Mouse (Mus musculus) ovary, postnatal 14 days (tissue): ENCODE results near the gene Cntn1.
"Not testable (repeated sequence)": the region's sequence is repeated elsewhere in the genome, so short reads cannot be mapped to it uniquely, and the experiment has no call there.

Experiments
- DNase-seq: peaks from one replicate; pipeline ENCODE4 v3.0.0; 2022; ENCODE audit warnings: low spot score

The Cntn1 gene

DNA sequence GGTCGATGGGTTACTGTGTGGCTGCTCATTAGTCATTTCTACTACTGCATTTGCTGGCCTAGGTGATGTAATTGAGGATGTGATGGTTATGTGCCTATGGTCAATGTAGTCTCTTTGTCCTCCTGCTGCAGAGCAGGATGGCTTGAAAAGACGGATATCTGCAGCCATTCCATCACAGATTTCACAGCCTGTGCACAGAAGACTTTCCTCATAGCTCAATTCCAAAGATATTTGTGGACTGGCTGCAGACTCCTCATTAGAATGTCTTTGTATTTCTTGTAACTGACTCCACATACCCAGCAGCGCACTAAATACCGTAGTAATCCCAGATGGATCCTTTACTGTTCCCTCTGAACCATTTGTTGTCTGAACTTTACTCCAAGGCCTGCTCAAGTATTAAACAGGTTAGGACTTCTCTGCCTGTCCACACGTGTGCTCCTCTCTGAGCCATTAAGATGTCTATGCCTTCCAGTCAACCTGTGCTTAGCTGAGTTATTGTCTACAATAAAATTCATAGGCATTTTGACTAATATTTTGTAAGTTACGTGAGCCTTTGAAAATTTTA is 220.9 kb downstream of the Cntn1 start:
- no peak for DNase-seq

DNA sequence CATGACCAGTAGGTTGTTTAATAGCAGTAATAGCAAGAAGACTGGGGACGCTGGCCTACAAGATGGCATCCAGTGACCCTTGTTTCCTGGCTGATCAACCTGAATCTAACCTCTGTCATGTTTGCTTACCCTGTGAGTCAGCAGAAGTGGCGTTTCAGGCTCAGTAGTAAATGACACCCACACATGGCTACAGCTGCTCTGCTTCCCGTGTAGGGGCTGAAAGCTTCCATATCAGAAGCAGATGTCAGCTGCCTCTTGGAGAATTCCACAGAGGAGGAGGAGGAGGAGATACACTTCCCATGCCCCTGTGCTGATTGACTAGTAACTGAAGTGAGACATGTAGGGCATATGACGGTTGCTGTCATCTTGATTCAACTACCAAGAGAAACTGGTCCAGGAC is 225.9 kb downstream of the Cntn1 start:
- DNase-seq = no peak

DNA sequence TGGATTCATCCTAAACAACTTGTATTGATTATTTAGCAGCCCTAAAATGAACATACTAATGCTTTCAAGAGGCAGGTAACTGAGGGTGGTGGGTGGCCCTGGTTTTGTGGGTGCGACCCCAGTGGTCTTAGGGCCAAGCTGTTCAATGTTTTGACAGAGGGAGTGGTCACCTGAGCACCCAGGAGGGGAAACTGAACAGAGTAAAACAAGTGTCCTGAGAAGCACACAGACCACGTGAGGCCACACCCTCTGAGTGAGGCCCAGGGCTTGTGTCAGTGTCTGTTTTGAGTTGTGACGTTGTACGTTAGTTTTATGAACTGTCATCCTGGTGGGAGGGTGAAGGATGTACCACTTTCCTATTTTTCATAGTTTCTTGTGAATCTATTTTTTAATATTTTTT is 227.0 kb downstream of the Cntn1 start:
- no peak for DNase-seq

DNA sequence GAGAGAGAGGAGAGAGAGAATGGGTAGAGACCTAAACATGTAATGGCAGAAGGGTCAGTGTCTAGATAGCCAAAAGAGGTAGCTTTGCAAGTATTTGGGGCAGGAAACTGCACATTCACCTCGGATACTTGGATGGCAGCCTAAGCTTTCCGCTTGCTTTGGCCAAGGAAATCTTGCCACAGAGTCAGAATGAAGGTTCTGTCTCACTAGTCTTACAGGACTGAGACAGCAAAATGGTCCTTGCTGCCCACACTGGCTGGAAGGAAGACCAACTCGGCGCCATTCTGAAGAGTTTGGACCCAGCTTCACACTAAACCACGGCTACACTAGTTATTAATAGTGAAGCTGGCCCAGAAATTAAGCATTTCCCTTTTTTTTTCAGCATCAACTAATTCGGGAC is 230.0 kb downstream of the Cntn1 start:
- no peak for DNase-seq

DNA sequence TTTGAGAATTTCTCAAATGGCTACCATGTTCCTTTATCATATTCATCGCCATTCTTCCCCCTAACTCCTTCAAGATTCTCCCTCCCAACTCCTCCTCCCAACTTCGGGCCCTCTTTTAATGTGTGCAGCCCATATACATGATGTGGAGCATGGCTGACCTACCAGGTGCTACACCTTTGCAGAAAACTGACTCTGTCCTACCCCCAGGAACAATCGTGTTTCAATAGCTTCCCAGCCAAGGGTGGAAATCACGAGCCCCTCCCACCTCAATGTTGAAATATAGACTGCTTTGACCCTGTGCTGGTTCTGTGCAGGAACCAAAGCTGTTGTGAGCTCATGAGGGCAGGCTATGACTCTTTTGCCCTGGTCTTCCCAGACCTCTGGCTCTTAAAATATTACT is 236.7 kb downstream of the Cntn1 start:
- no peak for DNase-seq

DNA sequence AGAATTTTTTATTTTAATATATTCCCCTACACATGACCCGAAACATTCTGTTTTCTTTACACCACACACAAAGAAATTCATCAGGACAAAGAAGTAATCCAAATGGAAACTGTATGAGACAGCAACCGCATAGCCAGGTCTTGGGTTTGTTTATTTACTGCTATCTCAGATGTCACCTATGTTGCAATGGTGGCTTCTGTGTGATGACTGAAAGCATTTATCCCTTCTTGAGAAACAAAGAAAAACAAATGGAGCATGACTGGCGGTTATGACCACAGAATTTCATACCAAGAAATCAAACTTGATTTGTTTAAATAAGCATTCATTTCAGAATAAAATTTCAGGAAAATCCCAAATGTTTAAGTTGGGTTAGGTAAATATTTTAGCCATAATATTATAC is 245.5 kb downstream of the Cntn1 start:
- no peak for DNase-seq

DNA sequence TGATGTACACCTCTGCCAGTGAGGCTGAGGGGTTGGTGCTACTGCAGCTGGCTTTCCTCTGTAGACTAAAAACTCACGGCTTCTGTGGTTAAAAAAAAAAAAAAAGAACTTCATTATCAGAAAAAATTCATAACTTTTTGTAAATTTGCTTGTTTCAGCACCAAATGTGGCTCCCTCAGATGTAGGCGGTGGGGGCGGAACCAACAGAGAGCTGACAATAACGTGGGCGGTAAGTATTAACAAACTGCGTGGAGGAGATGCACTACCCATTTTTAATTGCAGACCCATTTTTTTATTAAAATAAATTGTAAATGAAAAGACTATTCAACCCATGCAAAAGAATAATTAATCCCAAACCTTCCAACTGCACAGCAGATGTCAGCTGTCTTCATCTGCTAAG is 251.8 kb downstream of the Cntn1 start:
- DNase-seq = no peak

DNA sequence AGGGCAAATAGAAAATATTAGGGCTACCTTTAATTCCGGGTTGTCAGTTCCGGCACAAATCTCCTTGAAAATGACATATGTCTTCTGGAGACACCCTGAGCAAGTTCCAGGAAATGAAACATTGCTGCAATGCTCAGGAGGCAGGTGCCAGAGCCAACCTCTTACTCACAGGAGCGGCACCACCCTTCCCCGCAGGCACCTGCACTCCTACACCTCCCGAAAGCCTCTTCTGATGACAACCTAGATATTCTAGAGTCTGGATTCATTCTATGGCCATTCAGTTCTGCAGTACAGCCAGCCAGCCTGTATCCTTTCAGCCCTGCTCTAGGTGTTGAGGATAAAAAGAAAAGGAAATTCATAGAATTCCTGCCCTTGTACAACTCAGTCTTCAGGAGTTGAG is 253.3 kb downstream of the Cntn1 start:
- no peak for DNase-seq

DNA sequence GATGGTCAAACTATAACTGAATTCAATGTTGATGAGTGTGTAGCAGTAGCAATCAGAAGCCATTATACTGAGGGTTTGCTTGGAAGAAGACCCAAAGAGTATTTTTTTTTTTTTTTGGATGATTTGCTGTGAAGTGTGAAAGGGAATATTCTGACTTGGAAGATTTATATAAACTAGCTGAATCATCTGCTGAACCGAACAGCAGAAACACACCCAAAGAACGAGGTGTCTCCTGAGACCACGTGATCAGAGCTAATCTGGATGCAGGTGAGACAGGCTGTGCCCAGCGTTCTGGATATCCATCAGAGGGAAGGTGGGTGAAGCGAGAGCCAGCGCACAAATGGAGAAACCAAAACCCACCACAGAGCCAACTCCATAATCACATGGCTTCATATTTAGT is 271.0 kb downstream of the Cntn1 start:
- DNase-seq = no peak

DNA sequence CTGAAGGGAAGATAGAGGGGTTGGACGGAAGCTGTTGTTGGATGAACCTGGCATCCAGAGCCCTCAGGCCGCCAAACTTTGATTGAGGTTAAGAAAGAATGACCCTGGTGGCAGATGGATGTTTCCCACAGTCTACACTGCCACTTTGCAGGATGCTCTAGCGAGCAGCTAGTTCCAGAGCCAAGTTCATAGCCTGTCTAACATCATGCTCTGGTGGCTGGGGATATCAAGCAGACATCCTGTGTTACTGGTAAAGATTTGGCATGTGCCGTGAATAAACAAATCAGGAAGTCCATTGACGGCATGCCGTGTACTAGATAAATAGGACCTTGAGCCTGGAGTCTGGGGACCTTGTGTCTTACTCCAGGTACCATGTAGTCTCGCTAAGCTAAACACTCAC is 276.1 kb downstream of the Cntn1 start:
- DNase-seq = no peak

DNA sequence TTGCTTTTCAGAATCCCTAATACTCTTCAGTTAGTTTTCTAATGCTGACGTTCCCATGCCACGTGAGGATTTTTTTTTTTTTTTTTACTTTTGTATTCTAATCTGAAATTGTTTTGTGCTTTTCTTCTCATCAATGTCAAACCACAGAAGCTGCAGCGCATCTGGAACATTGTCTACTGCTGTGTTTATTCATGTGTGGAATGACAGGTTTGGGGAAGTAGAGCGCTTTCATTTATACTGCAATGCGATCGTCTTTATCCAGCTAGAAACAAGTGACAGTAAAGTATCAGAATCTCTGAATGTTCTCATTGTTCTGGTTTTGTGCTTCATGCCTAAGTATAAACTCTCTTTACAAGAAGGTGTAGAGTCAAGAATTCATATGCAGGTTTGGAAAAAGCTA is 289.3 kb downstream of the Cntn1 start:
- DNase-seq = no peak

DNA sequence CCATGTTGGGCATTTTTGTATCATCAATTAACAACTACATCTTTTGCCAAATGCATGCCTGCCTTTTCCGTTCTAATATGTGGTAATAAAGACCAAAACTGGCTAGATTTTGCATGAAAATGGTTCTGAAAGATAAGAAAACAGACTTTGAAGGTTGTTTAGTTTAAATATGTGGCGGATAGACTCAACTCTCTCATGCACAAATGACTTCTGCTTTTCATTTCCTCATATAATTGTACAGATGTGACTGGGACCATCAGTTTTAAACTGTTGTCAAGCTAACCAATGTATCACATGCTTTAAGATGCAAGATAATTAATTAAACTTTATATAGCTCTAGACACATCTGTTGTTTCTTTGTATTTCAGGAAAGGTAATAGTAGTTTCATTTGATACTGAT is 290.5 kb downstream of the Cntn1 start:
- no peak for DNase-seq

DNA sequence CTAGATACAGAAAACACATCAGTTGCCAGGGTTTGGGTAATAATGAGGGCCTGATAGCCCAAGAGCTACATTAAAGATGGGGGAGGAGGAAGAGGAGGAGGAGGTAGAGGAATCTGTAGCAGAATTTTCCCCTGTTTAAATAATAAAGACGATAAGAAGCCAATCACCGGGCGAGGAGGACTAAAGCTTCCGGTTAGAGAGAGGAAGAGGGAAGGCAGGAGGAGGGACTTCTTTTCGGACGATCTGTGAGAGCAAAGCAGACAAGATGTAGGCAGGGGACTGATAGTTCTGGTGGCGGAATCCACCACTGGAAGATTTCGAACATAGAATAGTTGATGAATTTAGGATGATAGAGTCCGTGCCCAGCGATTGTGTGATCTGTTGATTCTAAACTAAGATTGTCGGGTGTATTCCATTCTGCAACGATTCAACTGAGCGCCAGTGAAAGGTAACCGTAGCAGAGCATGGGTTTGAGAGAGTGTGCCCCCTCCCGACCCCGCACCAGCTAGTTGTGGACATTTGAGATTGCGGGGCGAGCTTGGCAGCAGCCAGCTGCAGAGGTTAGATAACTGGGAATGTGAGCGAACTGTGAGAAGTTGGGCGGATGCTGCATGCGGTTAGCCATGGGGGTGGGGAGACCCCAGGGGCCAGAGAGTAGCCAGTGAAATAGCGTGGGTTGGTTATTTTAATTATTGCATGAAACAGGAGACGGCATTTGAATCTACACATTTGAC is 293.3 kb downstream of the Cntn1 start:
- no peak for DNase-seq

DNA sequence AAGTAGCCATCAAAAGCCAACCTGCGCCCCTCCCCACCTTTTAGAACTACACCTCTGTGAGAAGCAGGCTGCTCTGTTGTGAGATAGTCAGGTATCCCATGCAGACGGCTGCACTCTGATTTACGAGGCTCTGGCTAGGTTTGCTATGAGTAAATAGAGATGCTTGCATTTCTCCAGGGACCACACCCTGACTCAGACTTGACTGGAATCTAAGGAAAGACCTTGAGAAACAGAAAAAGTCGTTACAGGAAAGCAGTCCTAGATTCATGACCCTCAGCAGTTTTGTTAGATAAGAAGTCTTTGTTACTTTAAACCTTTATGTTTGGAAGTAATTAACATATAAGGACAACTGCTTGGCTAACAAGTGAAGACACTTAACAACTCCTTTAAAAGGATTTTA is 296.5 kb downstream of the Cntn1 start:
- DNase-seq = no peak

DNA sequence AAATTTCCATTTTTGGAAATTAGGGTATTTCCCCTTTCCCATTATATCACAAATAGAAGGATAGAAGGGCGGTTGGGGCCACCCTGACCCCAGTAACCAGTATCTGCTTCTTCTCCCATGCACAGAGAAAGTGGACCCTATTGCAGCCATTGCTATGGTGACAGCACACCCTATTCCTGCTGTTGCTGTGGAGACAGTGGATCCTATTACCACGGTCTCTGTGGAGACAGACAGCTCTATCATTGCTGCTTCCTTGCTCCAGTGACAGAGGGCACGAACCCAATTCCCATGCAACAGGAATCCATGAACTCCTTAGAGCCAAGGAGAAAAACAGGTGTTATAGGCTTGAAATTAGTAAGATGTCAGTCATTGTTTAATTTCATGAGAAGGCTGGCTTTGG is 296.9 kb downstream of the Cntn1 start:
- no peak for DNase-seq

DNA sequence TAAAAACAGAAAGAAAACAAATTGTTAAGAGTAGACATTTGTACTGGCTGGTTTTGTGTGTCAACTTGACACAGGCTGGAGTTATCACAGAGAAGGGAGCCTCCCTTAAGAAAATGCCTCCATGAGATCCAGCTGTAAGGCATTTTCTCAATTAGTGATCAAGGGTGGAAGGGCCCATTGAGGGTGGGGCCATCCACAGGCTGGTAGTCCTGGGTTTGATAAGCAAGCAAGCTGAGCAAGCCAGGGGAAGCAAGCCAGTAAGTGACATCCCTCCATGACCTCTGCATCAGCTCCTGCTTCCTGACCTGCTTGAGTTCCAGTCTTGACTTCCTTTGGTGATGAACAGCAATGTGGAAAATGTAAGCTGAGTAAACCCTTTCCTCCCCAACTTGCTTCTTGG is 297.5 kb downstream of the Cntn1 start:
- DNase-seq = not testable (repeated sequence)

DNA sequence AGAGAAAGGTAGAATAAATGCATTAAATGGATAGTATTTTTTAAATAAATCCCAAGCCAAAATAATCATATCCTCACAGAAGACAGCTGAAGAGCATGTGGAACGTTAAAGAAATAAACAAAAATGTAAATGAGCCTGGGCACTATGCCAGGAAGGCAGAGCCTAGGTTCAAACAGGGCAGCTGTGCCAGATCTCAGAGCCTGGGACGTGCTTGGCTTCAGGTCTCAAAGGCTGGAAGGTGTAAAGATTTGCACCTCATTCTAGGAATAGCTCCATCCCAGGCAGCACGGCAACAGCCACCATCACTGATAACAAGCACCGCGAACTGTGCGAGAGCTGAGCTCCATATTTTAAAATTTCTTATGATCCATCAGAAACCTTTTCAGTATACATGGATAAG is 313.2 kb downstream of the Cntn1 start:
- DNase-seq = no peak

DNA sequence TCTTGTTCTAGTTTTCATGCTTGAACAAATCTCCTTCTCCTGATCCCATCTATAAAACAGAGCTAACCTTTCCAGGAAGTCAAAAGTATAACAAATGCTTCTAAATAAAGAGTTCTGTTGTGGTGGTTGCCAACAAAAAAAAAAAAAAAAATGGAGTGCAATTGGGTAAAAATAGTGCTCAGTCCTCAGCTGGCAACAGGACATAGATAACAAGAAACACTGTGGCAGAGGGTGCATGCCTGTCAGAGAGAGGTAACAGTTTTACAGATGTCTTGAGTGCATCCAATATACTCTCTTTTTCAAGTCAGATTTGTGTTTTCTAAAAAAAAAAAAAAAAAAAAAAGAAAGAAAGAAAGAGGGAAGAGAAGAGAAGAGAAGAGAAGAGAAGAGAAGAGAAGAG is 313.6 kb downstream of the Cntn1 start:
- no peak for DNase-seq
